Mouse (Mus musculus) gastrocnemius, postnatal 25 days (tissue): ENCODE results near the gene Pnpla3. TPM values are rescaled to one million over a fixed set of nuclear protein-coding genes. Genes with fewer than 3 reads are reported as not detected.

Experiments
- DNase-seq: peaks from one replicate; pipeline ENCODE4 v3.0.0; 2022
- total RNA-seq, 2 experiments: library from RNA; stranded (reverse); gene quantifications; 1 replicate in 1 of 2; 2 replicates in 1 of 2; pipeline ENCODE4 v1.2.3; 2021

Pnpla3 gene
- total RNA-seq, 2 experiments from 2014 or later = 6.7 to 12.8 TPM

- no peak for DNase-seq
Observed at GRCm38 (mm10) chr15:84178733-84179132, 11.1 kb downstream of the Pnpla3 start.

- DNase-seq = peak; percentile 64
Observed at GRCm38 (mm10) chr15:84182000-84182399, 14.4 kb downstream of the Pnpla3 start.

- no peak for DNase-seq
Observed at GRCm38 (mm10) chr15:84183967-84184366, 16.3 kb downstream of the Pnpla3 start.

- no peak for DNase-seq
Observed at GRCm38 (mm10) chr15:84186196-84186595, 18.6 kb downstream of the Pnpla3 start.

- no peak for DNase-seq
Observed at GRCm38 (mm10) chr15:84188887-84189530, 21.4 kb downstream of the Pnpla3 start.

- no peak for DNase-seq
Observed at GRCm38 (mm10) chr15:84189881-84190280, 22.2 kb downstream of the Pnpla3 start.

GRCm38 (mm10) chr15:84191724-84192057, 24.1 kb downstream of the Pnpla3 start:
- no peak for DNase-seq

- peak; percentile 88 for DNase-seq
Observed at GRCm38 (mm10) chr15:84192058-84192791, 24.6 kb downstream of the Pnpla3 start, which contains the start of gene Samm50. Gene Samm50 (plus strand): TSS chr15:84192241.

GRCm38 (mm10) chr15:84196486-84197165, 29.0 kb downstream of the Pnpla3 start:
- DNase-seq = no peak

- DNase-seq = no peak
Observed at GRCm38 (mm10) chr15:84207327-84207726, 39.7 kb downstream of the Pnpla3 start.

- DNase-seq = no peak
Observed at GRCm38 (mm10) chr15:84209517-84210412, 42.1 kb downstream of the Pnpla3 start.

GRCm38 (mm10) chr15:84210461-84210860, 42.8 kb downstream of the Pnpla3 start:
- no peak for DNase-seq

GRCm38 (mm10) chr15:84210941-84211340, 43.3 kb downstream of the Pnpla3 start:
- no peak for DNase-seq

- no peak for DNase-seq
Observed at GRCm38 (mm10) chr15:84211564-84211963, 43.9 kb downstream of the Pnpla3 start.

- peak; percentile 72 for DNase-seq
Observed at GRCm38 (mm10) chr15:84212031-84212755, 44.6 kb downstream of the Pnpla3 start.

GRCm38 (mm10) chr15:84212756-84213105, 45.1 kb downstream of the Pnpla3 start:
- DNase-seq = peak; percentile 52

- DNase-seq = no peak
Observed at GRCm38 (mm10) chr15:84213162-84213739, 45.6 kb downstream of the Pnpla3 start.

GRCm38 (mm10) chr15:84214476-84214875, 46.8 kb downstream of the Pnpla3 start:
- DNase-seq = peak; percentile 34

- DNase-seq = no peak
Observed at GRCm38 (mm10) chr15:84215273-84215672, 47.6 kb downstream of the Pnpla3 start.

- no peak for DNase-seq
Observed at GRCm38 (mm10) chr15:84216026-84216425, 48.4 kb downstream of the Pnpla3 start.

GRCm38 (mm10) chr15:84216461-84217084, 48.9 kb downstream of the Pnpla3 start:
- no peak for DNase-seq
